Mouse (Mus musculus) liver, embryonic 11.5 days (tissue): ENCODE results near the gene Jazf1. TPM values are rescaled to one million over a fixed set of nuclear protein-coding genes. Genes with fewer than 3 reads are reported as not detected.

Source experiments
- ATAC-seq: fragments of 200-750 bp; cut with Nextera tagmentation; replicated peaks from 2 replicates; pipeline ENCODE4 v1.8.0; 2017; ENCODE audit warnings: moderate number of reproducible peaks, mild to moderate bottlenecking, moderate TSS enrichment, moderate library complexity; ENCODE audit not compliant: low FRiP score
- DNase-seq: peaks from one replicate; pipeline ENCODE4 v3.0.0-alpha.2; 2017; ENCODE audit warnings: low spot score
- H3K27ac ChIP-seq: fragments of 300-500 bp; sonication (generic); 2 replicates; pipeline ENCODE4 v1.5.1; 2014; ENCODE audit warnings: mild to moderate bottlenecking, low read depth, low read length, control low read depth
- H3K27me3 ChIP-seq: fragments of 300-500 bp; sonication (generic); replicated peaks from 2 replicates; pipeline ENCODE4 v1.6.1; 2014; ENCODE audit warnings: low read length, mixed read lengths; ENCODE audit not compliant: control insufficient read depth, insufficient read depth
- H3K36me3 ChIP-seq: fragments of 300-500 bp; sonication (generic); 2 replicates; pipeline ENCODE4 v1.6.1; 2014; ENCODE audit warnings: mild to moderate bottlenecking, low read length, moderate library complexity, mixed read lengths; ENCODE audit not compliant: control insufficient read depth, insufficient read depth
- H3K4me1 ChIP-seq: fragments of 300-500 bp; sonication (generic); replicated peaks from 2 replicates; pipeline ENCODE4 v1.6.1; 2014; ENCODE audit warnings: low read length, mixed read lengths; ENCODE audit not compliant: control insufficient read depth, insufficient read depth
- H3K4me2 ChIP-seq: fragments of 300-500 bp; sonication (generic); 2 replicates; pipeline ENCODE4 v1.6.1; 2014; ENCODE audit warnings: mild to moderate bottlenecking, control low read depth, moderate library complexity
- H3K4me3 ChIP-seq: fragments of 300-500 bp; sonication (generic); 2 replicates; pipeline ENCODE4 v1.5.1; 2014; ENCODE audit warnings: low read depth, low read length, control low read depth
- H3K9ac ChIP-seq: fragments of 300-500 bp; sonication (generic); 2 replicates; pipeline ENCODE4 v1.6.1; 2014; ENCODE audit warnings: low read depth, low read length, control low read depth
- H3K9me3 ChIP-seq: fragments of 300-500 bp; sonication (generic); 2 replicates; pipeline ENCODE4 v1.6.1; 2016; ENCODE audit warnings: low read length, inconsistent platforms, mixed read lengths; ENCODE audit not compliant: control insufficient read depth
- WGBS: fragments of 180-500 bp; shearing (Covaris S2); extraction: QIAGEN DNeasy Blood & Tissue Kit; methylation state at CpG from one replicate; pipeline ENCODE4 v1.1.7; 2014; 5-methylcytosine and 5-hydroxymethylcytosine counted together
- polyA plus RNA-seq: library from polyadenylated mRNA; unstranded; fragments of >200 nt; fragmentation: Nextera tagmentation; extraction: Ambion mirVana; gene quantifications from 2 replicates; pipeline ENCODE4 v1.2.1, GENCODE M21; 2014

Gene Jazf1
- polyA plus RNA-seq, 1 experiment from 2014 or later, result 1.9 TPM

DNA sequence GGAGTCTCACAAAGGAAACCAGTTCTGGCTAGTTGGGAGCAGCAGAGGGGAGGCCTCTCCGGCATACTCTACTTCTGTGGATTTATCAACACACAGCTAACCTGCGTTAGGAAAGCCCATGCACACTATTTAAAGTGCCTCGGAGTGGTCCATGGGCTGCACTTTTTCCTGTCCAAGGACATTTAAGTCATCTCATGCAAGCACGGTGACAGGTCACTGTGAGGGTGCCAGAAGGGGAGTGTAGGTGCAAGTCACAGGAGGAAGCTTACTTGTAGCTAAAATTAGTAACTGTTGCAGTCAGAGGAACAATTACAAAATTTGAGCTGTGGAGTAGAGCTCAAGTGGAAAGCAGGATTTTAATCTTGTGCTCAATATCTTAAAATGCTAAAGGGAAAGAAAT is 102.4 kb downstream of the Jazf1 start:
- H3K4me1 ChIP-seq, result no peaks in the 10 kb centered on the region; the same call in 1 of the 2 replicates
- no peak overlapping the region for H3K9ac ChIP-seq
- ATAC-seq (no peak), DNase-seq (no peak)
- no peak overlapping the region for H3K4me2 ChIP-seq
- H3K9me3 ChIP-seq, result no peaks in the 10 kb centered on the region
- H3K36me3 ChIP-seq, result no peaks in the 10 kb centered on the region
- no peaks in the 10 kb centered on the region for H3K27me3 ChIP-seq
- no peak overlapping the region for H3K27ac ChIP-seq
- no peak overlapping the region for H3K4me3 ChIP-seq
- 50% methylated on average over 4 of the region's 4 CpGs for WGBS

DNA sequence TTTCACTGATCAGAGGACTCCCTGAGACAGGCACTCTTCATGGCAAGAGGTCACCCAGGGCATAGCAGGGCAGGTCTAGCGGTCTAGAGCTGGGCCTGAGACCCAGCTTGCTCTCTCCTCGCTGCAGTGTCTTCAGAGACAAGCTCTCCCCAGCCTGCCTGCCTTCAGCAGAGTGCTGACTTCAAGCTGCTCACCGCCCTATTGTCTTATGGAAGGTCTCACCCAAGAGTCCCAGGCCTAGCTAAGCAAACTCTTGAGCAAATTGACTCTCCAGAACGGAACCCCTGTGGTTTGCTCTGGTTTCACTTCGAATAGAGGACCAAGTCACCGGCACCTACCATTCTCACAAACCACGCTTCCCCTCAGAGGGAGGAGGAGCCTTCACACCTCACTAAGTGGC is 103.1 kb downstream of the Jazf1 start:
- ATAC-seq (no peak), DNase-seq (no peak)
- Histone ChIP-seq H3K4me3 (no peak overlapping the region), H3K27me3 (no peaks in the 10 kb centered on the region), H3K9ac (no peak overlapping the region), H3K36me3 (no peaks in the 10 kb centered on the region), H3K27ac (no peak overlapping the region), H3K4me2 (no peak overlapping the region), H3K4me1 (no peaks in the 10 kb centered on the region; the same call in 1 of the 2 replicates), H3K9me3 (no peaks in the 10 kb centered on the region)
- WGBS, result 42% methylated on average over 7 of the region's 7 CpGs

DNA sequence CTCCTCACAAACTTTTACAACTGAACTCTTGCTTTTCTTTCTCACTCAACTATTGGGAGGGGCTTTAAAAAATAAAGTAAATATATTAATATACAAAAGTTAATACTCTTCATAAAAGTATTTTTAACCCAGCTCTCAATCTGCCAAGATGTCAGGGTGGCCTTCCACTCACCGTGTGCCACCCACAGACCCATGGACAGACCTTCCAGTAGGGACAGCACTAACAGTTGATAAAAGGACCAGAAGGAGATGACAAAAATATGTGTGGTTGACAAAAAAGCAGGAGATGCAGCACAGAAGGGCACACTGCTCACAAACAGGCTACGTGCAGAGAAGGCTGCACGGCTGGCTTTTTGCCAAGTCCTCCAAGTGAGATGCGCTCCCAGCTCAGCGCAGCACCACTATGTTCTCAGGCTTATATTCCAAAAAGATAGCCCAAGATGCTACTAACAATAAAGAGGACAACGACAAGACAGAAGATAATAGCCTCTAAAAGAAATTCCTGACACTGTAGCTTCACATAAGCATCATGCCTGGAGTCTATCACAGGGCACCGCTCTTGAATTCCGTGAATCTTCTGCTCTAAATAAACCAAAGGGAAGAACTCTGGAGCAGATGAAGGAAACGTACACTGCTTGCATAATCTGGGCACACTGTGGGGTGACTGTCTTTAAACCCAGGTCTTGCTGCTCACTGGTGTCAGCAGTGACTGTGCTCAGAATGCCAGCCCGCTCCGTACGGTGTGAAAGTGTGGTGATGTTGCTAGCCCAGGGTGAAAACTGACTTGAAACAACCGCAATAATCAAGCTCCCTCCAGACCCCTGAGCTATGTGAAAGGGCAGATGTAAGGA is 104.4 kb downstream of the Jazf1 start:
- H3K4me3 ChIP-seq, result no peak overlapping the region
- no peak overlapping the region for H3K27ac ChIP-seq
- 76% methylated on average over 13 of the region's 13 CpGs for WGBS
- H3K4me1 ChIP-seq, result no peaks in the 10 kb centered on the region; the same call in 1 of the 2 replicates
- DNase-seq (no peak), ATAC-seq (no peak)
- H3K36me3 ChIP-seq, result no peaks in the 10 kb centered on the region
- H3K9ac ChIP-seq, result no peak overlapping the region
- H3K27me3 ChIP-seq, result no peaks in the 10 kb centered on the region
- H3K9me3 ChIP-seq, result no peaks in the 10 kb centered on the region
- no peak overlapping the region for H3K4me2 ChIP-seq

DNA sequence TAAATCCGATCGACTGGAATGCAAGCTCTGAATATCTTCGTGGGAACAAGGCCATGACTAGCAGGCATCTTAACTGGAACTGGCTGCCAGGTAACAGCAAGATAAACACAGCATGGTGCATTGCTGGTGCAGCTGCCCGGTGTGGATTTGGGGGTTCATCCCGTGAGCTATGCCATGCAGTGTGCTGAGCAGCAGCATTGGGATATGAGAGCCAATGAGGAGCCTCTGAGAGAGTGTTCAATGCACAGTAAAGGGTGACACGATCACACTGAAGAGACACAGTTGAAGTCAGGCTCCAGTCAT is 105.0 kb downstream of the Jazf1 start:
- Histone ChIP-seq H3K4me2 (no peak overlapping the region), H3K4me1 (no peaks in the 10 kb centered on the region; the same call in 1 of the 2 replicates), H3K36me3 (no peaks in the 10 kb centered on the region), H3K9me3 (no peaks in the 10 kb centered on the region), H3K9ac (no peak overlapping the region), H3K27me3 (no peaks in the 10 kb centered on the region), H3K4me3 (no peak overlapping the region), H3K27ac (no peak overlapping the region)
- 75% methylated on average over 6 of the region's 6 CpGs for WGBS
- no peak for DNase-seq
- ATAC-seq, result no peak

GRCm38 (mm10) chr6:52962600-52963429 is 105.6 kb downstream of the Jazf1 start:
- H3K27me3 ChIP-seq, result no peaks in the 10 kb centered on the region
- peaks cover 3% of the 10 kb centered on the region; the same call in 1 of the 2 replicates for H3K4me1 ChIP-seq
- ATAC-seq (no peak), DNase-seq (no peak)
- no peak overlapping the region for H3K4me2 ChIP-seq
- WGBS, result 63% methylated on average over 4 of the region's 4 CpGs
- no peaks in the 10 kb centered on the region for H3K9me3 ChIP-seq
- no peaks in the 10 kb centered on the region for H3K36me3 ChIP-seq
- H3K27ac ChIP-seq, result no peak overlapping the region
- H3K9ac ChIP-seq, result no peak overlapping the region
- H3K4me3 ChIP-seq, result no peak overlapping the region

GRCm38 (mm10) chr6:52961660-52962490 is 106.6 kb downstream of the Jazf1 start:
- Histone ChIP-seq H3K36me3 (no peaks in the 10 kb centered on the region), H3K27ac (0 out of 2 replicates have a peak overlapping the region, but pooled peaks have one; percentile 25), H3K4me1 (0 out of 2 replicates have a peak, but pooled peaks cover 3% of the 10 kb centered on the region), H3K4me3 (no peak overlapping the region), H3K27me3 (no peaks in the 10 kb centered on the region), H3K4me2 (no peak overlapping the region), H3K9ac (no peak overlapping the region), H3K9me3 (no peaks in the 10 kb centered on the region)
- DNase-seq (no peak), ATAC-seq (no peak)
- whole genome bisulfite sequencing, result 67% methylated on average over 6 of the region's 6 CpGs

DNA sequence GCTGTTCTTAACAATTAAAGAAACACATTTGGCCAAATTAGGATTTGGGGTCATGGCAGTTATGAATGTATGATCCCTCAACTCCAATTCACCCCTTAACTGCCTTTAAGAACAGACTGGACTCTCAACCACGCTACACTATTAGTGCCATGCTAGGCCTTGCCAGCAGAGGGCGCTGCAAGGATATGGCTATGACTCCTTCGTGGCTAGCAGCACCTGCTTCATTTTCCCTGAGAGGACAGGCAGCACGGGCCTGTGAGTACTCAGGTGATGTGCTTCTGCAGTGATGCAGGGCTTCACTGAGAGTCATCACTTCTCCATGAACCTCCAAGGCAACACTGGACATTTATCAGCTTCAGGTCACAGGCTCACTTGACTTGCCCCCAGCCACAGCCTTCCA is 110.7 kb downstream of the Jazf1 start:
- Histone ChIP-seq H3K4me2 (no peak overlapping the region), H3K9ac (no peak overlapping the region), H3K4me3 (no peak overlapping the region), H3K36me3 (no peaks in the 10 kb centered on the region), H3K27me3 (no peaks in the 10 kb centered on the region), H3K4me1 (0 out of 2 replicates have a peak, but pooled peaks cover 3% of the 10 kb centered on the region), H3K9me3 (no peaks in the 10 kb centered on the region), H3K27ac (no peak overlapping the region)
- ATAC-seq (no peak), DNase-seq (peak; percentile 56)
- WGBS, result 5% methylated on average over 4 of the region's 4 CpGs

- 0 out of 2 replicates have a peak, but pooled peaks cover 3% of the 10 kb centered on the region for H3K4me1 ChIP-seq
- H3K9ac ChIP-seq, result no peak overlapping the region
- ATAC-seq (no peak), DNase-seq (no peak)
- no peak overlapping the region for H3K27ac ChIP-seq
- H3K27me3 ChIP-seq, result no peaks in the 10 kb centered on the region
- H3K4me3 ChIP-seq, result no peak overlapping the region
- no peaks in the 10 kb centered on the region for H3K36me3 ChIP-seq
- no peak overlapping the region for H3K4me2 ChIP-seq
- H3K9me3 ChIP-seq, result no peaks in the 10 kb centered on the region
- WGBS, result 79% methylated on average over 2 of the region's 2 CpGs
These were observed 112.3 kb downstream of the Jazf1 start for GRCm38 (mm10) chr6:52956131-52956530.
